In the genomic region with DNA sequence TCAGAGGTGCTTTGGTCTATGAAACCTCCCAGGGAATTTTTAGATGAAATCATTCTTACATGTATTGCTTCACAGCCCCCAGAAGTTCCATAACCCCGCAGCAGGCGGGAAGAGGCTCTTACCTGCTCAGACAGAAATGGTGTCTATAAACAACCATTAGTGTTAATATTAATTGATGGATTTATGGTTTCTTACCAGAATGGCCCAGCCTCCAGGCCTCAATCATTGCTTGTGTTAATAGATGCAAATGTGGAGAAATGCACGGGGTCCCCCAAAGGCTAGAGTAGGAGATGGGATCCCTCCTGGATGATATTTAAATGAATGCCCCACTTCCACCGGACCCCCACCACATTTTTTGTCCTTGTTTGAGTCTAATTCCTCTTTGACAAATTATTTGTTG, we compare ENCODE assay signal across 23 mouse cellular contexts. TPM values are rescaled to one million over a fixed set of nuclear protein-coding genes. Genes with fewer than 3 reads are reported as not detected.
DNase-seq lines count a peak whose midpoint lies in the region; ATAC-seq and TF ChIP-seq lines count a peak whose summit lies in the region.
"Had no signal": no experiment of that assay in that cellular context is flagged by ENCODE, and none has a peak within 500 bp of the region (broad histone marks: within the 10 kb centered on the region; RNA-seq: fewer than 3 reads in every experiment).

No protein-coding gene starts in this region.

- H3K9ac ChIP-seq in hindbrain, embryonic 14.5 days = no peak overlapping the region
- H3K9ac ChIP-seq in midbrain, postnatal 0 days (replicated peaks; ENCODE audit: low read length, poor library complexity, severe bottlenecking) = no peak overlapping the region
- H3K9ac ChIP-seq in midbrain, embryonic 11.5 days (ENCODE audit: low read length) = no peak overlapping the region
- no peak overlapping the region for H3K9ac ChIP-seq in midbrain, embryonic 16.5 days (ENCODE audit: low read depth, low read length)

- peaks cover 50% of the 10 kb centered on the region for H3K4me1 ChIP-seq in hindbrain, embryonic 10.5 days (replicated peaks)
- peaks cover 1% of the 10 kb centered on the region; the same call in 1 of the 2 replicates for H3K4me1 ChIP-seq in hindbrain, embryonic 14.5 days (replicated peaks; ENCODE audit: control insufficient read depth, insufficient read depth, low read length)
- peaks cover 49% of the 10 kb centered on the region for H3K4me1 ChIP-seq in midbrain, embryonic 10.5 days
- no peaks in the 10 kb centered on the region for H3K4me1 ChIP-seq in midbrain, postnatal 0 days (ENCODE audit: insufficient read depth, low read length)
- H3K4me1 ChIP-seq in midbrain, embryonic 11.5 days (ENCODE audit: control insufficient read depth, insufficient read depth, low read length) = peaks cover 19% of the 10 kb centered on the region
- peaks cover 3% of the 10 kb centered on the region for H3K4me1 ChIP-seq in midbrain, embryonic 16.5 days (ENCODE audit: control insufficient read depth, insufficient read depth, low read length)

- H3K27me3 ChIP-seq in hindbrain, embryonic 10.5 days (ENCODE audit: insufficient read depth, poor library complexity, severe bottlenecking) = peaks cover 12% of the 10 kb centered on the region
- no peaks in the 10 kb centered on the region for H3K27me3 ChIP-seq in hindbrain, embryonic 14.5 days (ENCODE audit: control insufficient read depth, insufficient read depth, low read length)
- H3K27me3 ChIP-seq in midbrain, embryonic 10.5 days (ENCODE audit: low read depth, poor library complexity, severe bottlenecking) = peaks cover 45% of the 10 kb centered on the region
- H3K27me3 ChIP-seq in midbrain, postnatal 0 days (ENCODE audit: insufficient read depth, low read length) = no peaks in the 10 kb centered on the region
- H3K27me3 ChIP-seq in midbrain, embryonic 11.5 days (ENCODE audit: control insufficient read depth, insufficient read depth, low read length) = peaks cover 13% of the 10 kb centered on the region; the same call in 1 of the 2 replicates
- no peaks in the 10 kb centered on the region; the same call in none of the 2 replicates for H3K27me3 ChIP-seq in midbrain, embryonic 16.5 days (ENCODE audit: control insufficient read depth, insufficient read depth, low read depth, low read length)
- H3K27me3 ChIP-seq: CH12.LX had no signal

- peak; percentile 60 for DNase-seq in heart, adult 11 months
- DNase-seq in heart, postnatal 36 days = no peak
- no peak for DNase-seq in hindbrain, embryonic 10.5 days (ENCODE audit: low spot score)
- DNase-seq in hindbrain, embryonic 14.5 days (ENCODE audit: low spot score) = no peak
- DNase-seq in midbrain, embryonic 10.5 days (ENCODE audit: low spot score) = no peak
- DNase-seq in midbrain, postnatal 0 days (ENCODE audit: low spot score) = no peak
- peak; percentile 88 for DNase-seq in midbrain, embryonic 11.5 days (ENCODE audit: low spot score, missing footprints)
- DNase-seq: adrenal gland, adult 2 months; adrenal gland, adult 8-10 months; adrenal gland, postnatal 10 days; adrenal gland, postnatal 14 days; adrenal gland, postnatal 25 days; adrenal gland, postnatal 36 days; B cell, adult 2 months; cerebellum, adult 11 months; cerebellum, adult 11-12 months had no signal

- 52% methylated on average over 4 of the region's 4 CpGs for WGBS in hindbrain, embryonic 10.5 days
- WGBS in hindbrain, embryonic 14.5 days = 46% methylated on average over 4 of the region's 4 CpGs
- WGBS in midbrain, embryonic 10.5 days = 63% methylated on average over 4 of the region's 4 CpGs
- WGBS in midbrain, postnatal 0 days = 57% methylated on average over 4 of the region's 4 CpGs
- WGBS in midbrain, embryonic 11.5 days = 43% methylated on average over 4 of the region's 4 CpGs
- 56% methylated on average over 4 of the region's 4 CpGs for WGBS in midbrain, embryonic 16.5 days

- no peaks in the 10 kb centered on the region for H3K36me3 ChIP-seq in hindbrain, embryonic 10.5 days
- no peaks in the 10 kb centered on the region for H3K36me3 ChIP-seq in hindbrain, embryonic 14.5 days (replicated peaks; ENCODE audit: control insufficient read depth, insufficient read depth)
- no peaks in the 10 kb centered on the region for H3K36me3 ChIP-seq in midbrain, embryonic 10.5 days
- H3K36me3 ChIP-seq in midbrain, postnatal 0 days (ENCODE audit: insufficient read depth, low read length) = no peaks in the 10 kb centered on the region
- H3K36me3 ChIP-seq in midbrain, embryonic 11.5 days (ENCODE audit: control insufficient read depth, insufficient read depth, low read length) = no peaks in the 10 kb centered on the region
- no peaks in the 10 kb centered on the region for H3K36me3 ChIP-seq in midbrain, embryonic 16.5 days (ENCODE audit: control insufficient read depth, insufficient read depth, low read length)
- H3K36me3 ChIP-seq: G1E had no signal

- H3K9me3 ChIP-seq in hindbrain, embryonic 10.5 days = no peaks in the 10 kb centered on the region
- H3K9me3 ChIP-seq in hindbrain, embryonic 14.5 days (ENCODE audit: control insufficient read depth, low read length) = no peaks in the 10 kb centered on the region
- H3K9me3 ChIP-seq in midbrain, embryonic 10.5 days (replicated peaks) = peaks cover 8% of the 10 kb centered on the region
- no peaks in the 10 kb centered on the region for H3K9me3 ChIP-seq in midbrain, postnatal 0 days (ENCODE audit: low read length)
- H3K9me3 ChIP-seq in midbrain, embryonic 11.5 days (ENCODE audit: control insufficient read depth, low read length) = peaks cover 3% of the 10 kb centered on the region; the same call in 1 of the 2 replicates
- H3K9me3 ChIP-seq in midbrain, embryonic 16.5 days (replicated peaks; ENCODE audit: control insufficient read depth, low read length, poor library complexity, severe bottlenecking) = 0 out of 2 replicates have a peak, but pooled peaks cover 3% of the 10 kb centered on the region

- ATAC-seq in hindbrain, embryonic 14.5 days (ENCODE audit: low FRiP score) = no peak
- no peak for ATAC-seq in midbrain, postnatal 0 days (ENCODE audit: low FRiP score)
- ATAC-seq in midbrain, embryonic 11.5 days (ENCODE audit: low FRiP score) = no peak; the same call in 1 of the 2 replicates
- ATAC-seq in midbrain, embryonic 16.5 days = no peak
- ATAC-seq: activated CD4-positive, CD25-positive, alpha-beta regulatory T cell, adult 4 months; CD4-positive, CD25-positive, alpha-beta regulatory T cell, adult 4 months; Patski had no signal

- TF ChIP-seq CTCF in midbrain, postnatal 0 days (IDR thresholded peaks at IDR 0.05) = no peak

- no peak overlapping the region for H3K4me2 ChIP-seq in hindbrain, embryonic 14.5 days (replicated peaks)
- no peak overlapping the region for H3K4me2 ChIP-seq in midbrain, postnatal 0 days (ENCODE audit: low read depth, low read length, poor library complexity, severe bottlenecking)
- no peak overlapping the region for H3K4me2 ChIP-seq in midbrain, embryonic 11.5 days
- no peak overlapping the region for H3K4me2 ChIP-seq in midbrain, embryonic 16.5 days (ENCODE audit: low read length)

- H3K27ac ChIP-seq in hindbrain, embryonic 10.5 days = peak overlapping the region; percentile 75
- H3K27ac ChIP-seq in hindbrain, embryonic 14.5 days = no peak overlapping the region
- peak overlapping the region; percentile 63 for H3K27ac ChIP-seq in midbrain, embryonic 10.5 days (replicated peaks)
- no peak overlapping the region for H3K27ac ChIP-seq in midbrain, postnatal 0 days (ENCODE audit: low read depth, low read length)
- H3K27ac ChIP-seq in midbrain, embryonic 11.5 days (ENCODE audit: low read depth, low read length) = no peak overlapping the region
- H3K27ac ChIP-seq in midbrain, embryonic 16.5 days (ENCODE audit: low read length) = no peak overlapping the region

- no peak overlapping the region for H3K4me3 ChIP-seq in hindbrain, embryonic 10.5 days
- H3K4me3 ChIP-seq in hindbrain, embryonic 14.5 days (replicated peaks; ENCODE audit: low read length) = no peak overlapping the region
- H3K4me3 ChIP-seq in midbrain, embryonic 10.5 days = peak overlapping the region; percentile 9; the same call in 1 of the 2 replicates
- no peak overlapping the region for H3K4me3 ChIP-seq in midbrain, postnatal 0 days (ENCODE audit: low read depth, low read length)
- H3K4me3 ChIP-seq in midbrain, embryonic 11.5 days (ENCODE audit: low read depth, low read length) = no peak overlapping the region
- H3K4me3 ChIP-seq in midbrain, embryonic 16.5 days (ENCODE audit: low read depth, low read length) = no peak overlapping the region

- intact Hi-C loops in heart, postnatal 36 days (cut with DNase I) = no loop called here

RNA-seq across cellular contexts. Expression of a gene that starts 8.7 kb away (rescaled TPM):
- total RNA-seq in heart, postnatal 36 days (2021) = under 1 TPM in 1 of 2 experiments, not detected in 1; 0.22 TPM
- 33.1 and 41.3 TPM in 2 replicates for polyA plus RNA-seq in hindbrain, embryonic 10.5 days (2016; fragmentation: Nextera tagmentation; extraction: Ambion mirVana)
- 40.5 and 52.0 TPM in 2 replicates for polyA plus RNA-seq in hindbrain, embryonic 14.5 days (2014; fragmentation: Nextera tagmentation; extraction: Ambion mirVana)
- 56.0 and 57.5 TPM in 2 replicates for polyA plus RNA-seq in midbrain, embryonic 10.5 days (2016; fragmentation: Nextera tagmentation; extraction: Ambion mirVana)
- total RNA-seq in midbrain, postnatal 0 days (2014; rRNA removed) = 149 and 150 TPM in 2 replicates
- polyA plus RNA-seq in midbrain, postnatal 0 days (2015; fragmentation: Nextera tagmentation; extraction: Ambion mirVana) = 49.3 and 50.2 TPM in 2 replicates
- 32.8 and 37.5 TPM in 2 replicates for polyA plus RNA-seq in midbrain, embryonic 11.5 days (2014; fragmentation: Nextera tagmentation; extraction: Ambion mirVana)
- polyA plus RNA-seq in midbrain, embryonic 16.5 days (2015; fragmentation: Nextera tagmentation; extraction: Ambion mirVana) = 54.5 and 64.5 TPM in 2 replicates
- total RNA-seq: CH12.LX, MEL had no signal
- polyA plus RNA-seq: activated CD4-positive, CD25-positive, alpha-beta regulatory T cell, adult 4 months; CD4-positive, CD25-positive, alpha-beta regulatory T cell, adult 4 months; G1E had no signal

Comparison
In these comparisons a context has a peak if more than half of its experiments do, and no peak if none do; other contexts are left out.
1. DNase-seq: peak in heart, adult 11 months (single experiment) and midbrain, embryonic 11.5 days (single experiment); none in heart, postnatal 36 days (0 of 2), hindbrain, embryonic 10.5 days (single experiment), hindbrain, embryonic 14.5 days (single experiment), midbrain, embryonic 10.5 days (single experiment) and midbrain, postnatal 0 days (single experiment).
2. H3K27ac ChIP-seq: peak in hindbrain, embryonic 10.5 days (single experiment) and midbrain, embryonic 10.5 days (single experiment); none in hindbrain, embryonic 14.5 days (single experiment), midbrain, postnatal 0 days (single experiment), midbrain, embryonic 11.5 days (single experiment) and midbrain, embryonic 16.5 days (single experiment).